Mouse (Mus musculus) G1E (cell line): ENCODE measurements at regions not wholly inside any gene's neighbourhood (a gene's known extent, or its start where the extent isn't known, plus 50 kb on each side); places are given as distances from the start of the nearest gene placed in this dataset.

Experiments
- ATAC-seq: 2 replicates; pipeline ENCODE4 v1.8.0; 2016; ENCODE audit warnings: mild to moderate bottlenecking; ENCODE audit not compliant: insufficient number of reproducible peaks, poor library complexity, low FRiP score, severe bottlenecking; ENCODE audit errors: extremely low read depth
- DNase-seq: peaks from one replicate; pipeline ENCODE4 v3.0.0; 2012; ENCODE audit warnings: low spot score
- H3K27me3 ChIP-seq: 2 replicates; pipeline ENCODE4 v1.6.1; 2012; ENCODE audit warnings: mild to moderate bottlenecking, low read length, inconsistent platforms; ENCODE audit not compliant: insufficient read depth
- H3K36me3 ChIP-seq: replicated peaks from 2 replicates; pipeline ENCODE3; 2012; ENCODE audit warnings: mild to moderate bottlenecking, inconsistent platforms
- H3K4me1 ChIP-seq: 2 replicates; pipeline ENCODE4 v1.6.1; 2012; ENCODE audit warnings: low read depth, low read length, inconsistent platforms, mixed read lengths; ENCODE audit not compliant: insufficient read depth
- H3K4me3 ChIP-seq: 2 replicates; pipeline ENCODE4 v1.5.1; 2012; ENCODE audit warnings: low read depth, mild to moderate bottlenecking, inconsistent platforms, low read length, moderate library complexity, mixed read lengths
- H3K9me3 ChIP-seq: replicated peaks from 2 replicates; pipeline ENCODE4 v1.6.1; 2012; ENCODE audit warnings: inconsistent platforms
- CTCF ChIP-seq: IDR thresholded peaks from 2 replicates; pipeline ENCODE4 v1.5.1; 2012; ENCODE audit warnings: low read depth, low read length, inconsistent platforms, mixed read lengths
- GATA1 ChIP-seq: IDR thresholded peaks from 2 replicates; pipeline ENCODE4 v1.6.1; 2012; ENCODE audit warnings: borderline replicate concordance, low read length, inconsistent platforms, mixed read lengths
- GATA2 ChIP-seq: IDR thresholded peaks from 2 replicates; pipeline ENCODE4 v1.6.1; 2012; ENCODE audit warnings: low read depth, low read length, inconsistent platforms, borderline replicate concordance
- POLR2AphosphoS5 ChIP-seq: IDR thresholded peaks from 2 replicates; pipeline ENCODE4 v1.6.1; 2012; ENCODE audit warnings: low read depth, low read length, inconsistent platforms; ENCODE audit not compliant: insufficient replicate concordance
- TAL1 ChIP-seq: conservative IDR thresholded peaks from 2 replicates; pipeline ENCODE4 v1.6.1; 2012; ENCODE audit warnings: low read depth, low read length, inconsistent platforms, mixed read lengths

GRCm38 (mm10) chr10:119105279-119105881 lies 134.5 kb downstream of the Cand1 start:
- Histone ChIP-seq H3K36me3 (no peaks in the 10 kb centered on the region), H3K9me3 (peaks cover 4% of the 10 kb centered on the region), H3K4me3 (no peak overlapping the region), H3K4me1 (peaks cover 65% of the 10 kb centered on the region), H3K27me3 (no peaks in the 10 kb centered on the region)
- no peak for DNase-seq
- TF ChIP-seq TAL1: no peak
- no peak for TF ChIP-seq GATA2
- TF ChIP-seq CTCF: no peak
- TF ChIP-seq POLR2AphosphoS5: no peak
- TF ChIP-seq GATA1: no peak
- ATAC-seq: no peak

GRCm38 (mm10) chr10:119100511-119100910 lies 139.3 kb downstream of the Cand1 start:
- Histone ChIP-seq H3K27me3 (no peaks in the 10 kb centered on the region), H3K9me3 (peaks cover 5% of the 10 kb centered on the region), H3K4me3 (no peak overlapping the region), H3K4me1 (peaks cover 48% of the 10 kb centered on the region), H3K36me3 (no peaks in the 10 kb centered on the region)
- DNase-seq (no peak), ATAC-seq (peak; percentile 43; the same call in 1 of the 2 replicates)
- TF ChIP-seq POLR2AphosphoS5: no peak
- no peak for TF ChIP-seq GATA2
- TF ChIP-seq GATA1: no peak
- no peak for TF ChIP-seq CTCF
- TF ChIP-seq TAL1: no peak

GRCm38 (mm10) chr10:119099092-119099792 lies 140.6 kb downstream of the Cand1 start:
- no peak overlapping the region for H3K4me3 ChIP-seq
- peaks cover 2% of the 10 kb centered on the region for H3K36me3 ChIP-seq
- ATAC-seq (no peak), DNase-seq (no peak)
- TF ChIP-seq POLR2AphosphoS5 (no peak), GATA2 (no peak), GATA1 (no peak), TAL1 (no peak), CTCF (no peak)
- H3K27me3 ChIP-seq: no peaks in the 10 kb centered on the region
- H3K4me1 ChIP-seq: peaks cover 48% of the 10 kb centered on the region
- peaks cover 10% of the 10 kb centered on the region for H3K9me3 ChIP-seq

GRCm38 (mm10) chr10:119094166-119094565 lies 145.7 kb downstream of the Cand1 start:
- Histone ChIP-seq H3K36me3 (peaks cover 7% of the 10 kb centered on the region), H3K9me3 (peaks cover 6% of the 10 kb centered on the region), H3K4me3 (no peak overlapping the region), H3K27me3 (no peaks in the 10 kb centered on the region), H3K4me1 (peaks cover 40% of the 10 kb centered on the region)
- ATAC-seq: no peak
- DNase-seq: no peak
- TF ChIP-seq POLR2AphosphoS5: no peak
- TF ChIP-seq TAL1: no peak
- TF ChIP-seq CTCF: no peak
- TF ChIP-seq GATA1: no peak
- TF ChIP-seq GATA2: no peak

GRCm38 (mm10) chr10:119087886-119088285 lies 152.0 kb downstream of the Cand1 start:
- Histone ChIP-seq H3K4me1 (peaks cover 59% of the 10 kb centered on the region), H3K36me3 (peaks cover 5% of the 10 kb centered on the region), H3K27me3 (no peaks in the 10 kb centered on the region), H3K9me3 (peaks cover 2% of the 10 kb centered on the region; the same call in 1 of the 2 replicates), H3K4me3 (no peak overlapping the region)
- TF ChIP-seq POLR2AphosphoS5 (no peak), TAL1 (no peak), CTCF (no peak), GATA1 (no peak), GATA2 (no peak)
- no peak for DNase-seq
- 0 out of 2 replicates have a peak, but pooled peaks have one; percentile 3 for ATAC-seq

GRCm38 (mm10) chr10:119087071-119087665 lies 152.7 kb downstream of the Cand1 start:
- peaks cover 65% of the 10 kb centered on the region for H3K4me1 ChIP-seq
- peak; percentile 28 for ATAC-seq
- peaks cover 2% of the 10 kb centered on the region; the same call in 1 of the 2 replicates for H3K9me3 ChIP-seq
- no peak for DNase-seq
- peak overlapping the region; percentile 55; the same call in 1 of the 2 replicates for H3K4me3 ChIP-seq
- no peak for TF ChIP-seq GATA1
- no peak for TF ChIP-seq CTCF
- no peak for TF ChIP-seq GATA2
- H3K27me3 ChIP-seq: no peaks in the 10 kb centered on the region
- peaks cover 5% of the 10 kb centered on the region for H3K36me3 ChIP-seq
